Mouse (Mus musculus) embryonic fibroblast, embryonic 13.5 days (primary cell): ENCODE measurements around the gene Map3k5.

Source experiments
- CTCF ChIP-seq: IDR thresholded peaks from 2 replicates; pipeline ENCODE4 v1.5.1; 2011; ENCODE audit warnings: mild to moderate bottlenecking, control low read depth, low read length, moderate library complexity, borderline replicate concordance; ENCODE audit not compliant: insufficient read depth
- POLR2A ChIP-seq: IDR thresholded peaks from 2 replicates; pipeline ENCODE4 v1.6.1; 2011; ENCODE audit warnings: low read depth, mild to moderate bottlenecking, control low read depth, low read length, moderate library complexity

- TF ChIP-seq CTCF (no peak), POLR2A (no peak)
Observed at GRCm38 (mm10) chr10:19911583-19911982, 22.7 kb upstream of the Map3k5 start.
